Mouse (Mus musculus) adrenal gland, adult 18-20 months (tissue): ENCODE measurements at regions not wholly inside any gene's neighbourhood (a gene's known extent, or its start where the extent isn't known, plus 50 kb on each side); places are given as distances from the start of the nearest gene placed in this dataset.
A peak's percentile ranks its signal among the peaks of the same experiment; 100 is the strongest.
"Not testable (repeated sequence)": the region's sequence is repeated elsewhere in the genome, so short reads cannot be mapped to it uniquely, and the experiment has no call there.

ENCODE experiments used
- DNase-seq, 2 experiments: peaks; one replicate each; pipeline ENCODE4 v3.0.0; 2021 to 2022; ENCODE audit warnings: low spot score in 2 of 2

DNA sequence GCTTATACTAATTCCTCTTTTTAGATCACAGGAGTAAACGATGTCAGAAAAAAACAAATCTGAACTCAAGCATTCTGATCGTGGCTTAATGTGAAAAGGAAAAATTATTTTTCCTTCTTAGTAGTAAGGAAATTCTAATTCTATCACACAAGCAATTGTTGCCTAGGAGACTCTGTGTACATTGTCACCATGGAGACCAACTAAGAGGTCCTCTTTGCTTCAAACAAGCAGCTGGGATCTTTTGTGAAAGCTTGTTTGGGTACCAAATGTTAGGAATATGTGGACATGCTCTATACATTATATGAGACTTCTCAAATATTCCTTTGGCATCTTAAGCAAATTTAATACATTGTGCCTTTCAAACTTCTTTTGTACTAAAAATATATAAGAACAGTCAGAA is 345.9 kb upstream of the Atp10a start:
- no peak for DNase-seq

DNA sequence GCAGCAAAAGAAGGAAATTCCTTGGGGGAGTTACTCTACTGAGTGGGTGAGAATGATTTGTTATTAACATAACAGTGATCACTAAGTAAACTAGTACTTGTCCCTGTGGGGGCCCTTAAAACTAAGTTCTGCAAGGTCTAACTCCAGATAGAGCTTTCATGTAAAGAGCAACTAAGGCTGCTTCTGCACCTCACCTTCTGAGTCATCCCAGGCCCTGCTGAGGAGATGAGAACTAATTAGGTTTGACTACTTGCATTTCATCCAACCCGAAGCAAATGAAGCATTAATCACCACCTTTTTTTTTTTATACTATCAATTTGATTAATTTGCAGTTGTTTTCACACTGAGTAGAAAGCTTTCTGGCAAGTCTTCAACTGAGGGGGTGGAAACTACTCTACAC is 333.6 kb upstream of the Atp10a start:
- no peak for DNase-seq

DNA sequence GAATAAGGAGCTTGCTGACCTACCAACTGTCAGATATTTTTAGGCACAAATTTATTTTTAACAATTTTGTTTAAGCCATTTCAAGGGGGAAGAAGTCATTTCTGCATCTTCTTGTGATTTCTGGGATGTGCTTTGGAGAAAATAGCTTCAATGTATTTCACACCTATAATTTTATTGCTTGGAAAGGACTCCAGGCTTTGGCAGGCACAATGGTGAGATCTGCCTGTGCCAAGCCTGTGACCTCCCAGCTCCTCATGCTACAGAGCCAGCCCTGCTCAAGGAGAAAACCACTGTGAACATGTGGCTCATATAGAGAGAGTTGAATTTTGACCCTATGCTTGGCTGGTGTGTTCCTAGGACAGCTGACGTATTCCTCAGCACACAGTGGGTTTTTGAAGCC is 288.6 kb upstream of the Atp10a start:
- no peak for DNase-seq

DNA sequence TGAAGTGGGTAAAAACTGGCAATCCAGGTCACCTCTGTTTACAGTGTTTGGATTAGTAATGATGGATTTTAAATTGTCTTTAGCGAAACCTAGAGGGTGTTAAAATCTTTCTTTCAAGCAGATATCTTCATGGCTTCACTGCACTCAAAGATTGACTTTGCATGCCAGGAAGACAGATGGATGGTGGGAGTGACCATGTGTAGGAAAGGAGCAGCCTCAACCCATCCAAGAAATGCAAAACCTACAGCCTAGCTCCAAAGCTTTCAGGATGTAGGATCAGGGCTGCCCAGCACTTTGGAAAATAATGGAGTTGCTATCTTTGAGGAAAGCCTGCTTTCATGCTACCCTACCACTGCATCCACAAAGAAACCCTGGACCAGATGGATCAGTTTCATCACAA is 272.6 kb upstream of the Atp10a start:
- DNase-seq: no peak

DNA sequence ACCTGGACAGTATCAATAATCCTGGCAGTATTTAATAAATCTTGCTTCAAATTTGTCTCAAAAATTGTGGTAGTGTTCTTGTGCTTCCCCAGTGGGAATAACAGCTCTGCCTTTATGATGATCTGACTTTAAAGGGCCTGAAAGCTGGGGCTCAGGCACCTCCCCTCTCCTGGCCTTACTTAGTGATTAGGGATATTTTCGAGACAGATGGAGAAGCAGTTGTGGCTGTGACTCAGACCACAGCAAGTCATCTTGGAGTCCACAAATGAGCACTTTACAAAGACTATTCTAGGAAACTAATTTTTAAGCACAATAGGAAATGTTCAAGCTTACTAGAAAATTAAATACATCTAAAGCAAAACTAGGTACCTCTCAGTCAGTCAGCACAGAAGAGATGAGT is 267.6 kb upstream of the Atp10a start:
- no peak for DNase-seq

DNA sequence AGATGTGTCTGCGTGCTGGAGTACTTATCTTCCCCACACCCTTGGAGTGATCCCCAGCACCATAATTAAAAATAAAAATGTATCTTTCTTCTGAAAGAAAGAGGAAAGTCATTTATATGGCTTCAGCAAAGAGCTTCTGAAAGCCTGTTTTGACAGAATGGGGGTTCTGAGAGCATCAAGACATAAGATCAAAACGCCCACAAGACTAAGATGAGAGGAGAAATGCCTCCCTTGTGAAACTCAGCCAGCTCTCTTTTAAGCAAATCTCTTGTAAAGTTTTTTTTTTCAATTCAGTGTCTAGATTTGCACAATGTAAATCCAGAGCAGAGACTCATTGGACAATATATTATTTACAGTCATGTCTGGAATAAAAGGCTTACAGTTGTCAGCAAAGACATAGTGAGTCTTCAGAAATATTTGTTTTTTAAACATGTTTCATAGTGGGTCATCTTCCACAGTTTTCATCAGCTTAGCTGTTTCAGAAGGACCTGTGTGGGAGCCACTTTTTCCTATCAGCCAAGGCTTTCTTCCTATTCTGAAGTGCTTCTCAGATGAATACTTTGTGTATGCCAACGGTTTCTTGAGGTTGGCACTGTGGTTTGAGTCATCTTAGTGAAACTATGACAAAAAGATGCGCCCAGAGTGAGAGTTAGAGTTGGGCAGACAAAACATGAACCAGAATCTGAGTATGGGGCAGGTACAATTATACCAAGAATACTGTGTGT is 263.4 kb upstream of the Atp10a start:
- DNase-seq: no peak

DNA sequence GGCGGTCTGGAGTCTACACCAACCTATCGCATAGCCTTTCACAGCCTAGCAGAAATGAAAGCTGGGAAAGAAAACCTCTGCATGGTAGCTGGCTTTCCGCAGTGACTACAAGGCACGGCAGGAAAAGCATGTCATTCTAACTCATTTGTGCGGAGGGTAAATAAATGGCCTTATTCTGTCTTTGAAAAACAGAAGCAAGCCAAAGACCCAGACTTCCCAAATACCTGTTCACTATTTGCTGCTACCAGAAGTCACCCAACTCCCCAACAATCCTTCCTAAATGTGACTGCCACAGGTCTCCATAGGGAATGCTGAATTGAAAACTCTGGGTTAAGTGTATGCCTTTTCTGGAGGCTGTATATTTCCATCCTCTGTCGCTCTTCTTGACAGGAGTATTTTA is 258.0 kb upstream of the Atp10a start:
- no peak for DNase-seq

DNA sequence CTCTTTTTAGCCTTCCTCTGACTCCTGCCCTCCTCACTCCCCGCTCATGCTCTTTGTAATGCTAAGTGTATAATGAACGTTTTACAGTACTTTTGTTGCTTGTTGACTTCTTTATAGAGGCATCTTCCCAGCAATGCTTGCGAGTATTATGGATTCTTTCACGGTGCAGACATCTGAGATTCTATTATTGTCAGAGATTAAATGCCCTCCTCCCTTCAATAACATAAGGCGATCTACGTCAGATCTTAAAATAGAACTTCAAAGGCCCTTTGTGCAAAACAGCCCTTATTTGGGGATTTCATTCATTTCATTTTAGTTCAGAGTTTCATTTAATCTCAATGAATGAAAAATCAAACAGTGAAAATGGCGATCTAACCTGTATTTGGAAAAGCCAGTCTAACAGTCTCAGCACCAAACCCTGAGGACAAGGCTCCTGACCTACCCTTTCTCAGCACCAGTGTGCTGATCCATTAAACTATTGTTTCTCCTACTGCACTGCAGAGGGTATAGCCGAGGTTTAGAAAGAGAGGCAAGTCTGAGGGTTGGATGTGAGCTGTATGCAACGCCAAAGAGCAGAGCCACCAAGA is 257.3 kb upstream of the Atp10a start:
- DNase-seq: no peak

DNA sequence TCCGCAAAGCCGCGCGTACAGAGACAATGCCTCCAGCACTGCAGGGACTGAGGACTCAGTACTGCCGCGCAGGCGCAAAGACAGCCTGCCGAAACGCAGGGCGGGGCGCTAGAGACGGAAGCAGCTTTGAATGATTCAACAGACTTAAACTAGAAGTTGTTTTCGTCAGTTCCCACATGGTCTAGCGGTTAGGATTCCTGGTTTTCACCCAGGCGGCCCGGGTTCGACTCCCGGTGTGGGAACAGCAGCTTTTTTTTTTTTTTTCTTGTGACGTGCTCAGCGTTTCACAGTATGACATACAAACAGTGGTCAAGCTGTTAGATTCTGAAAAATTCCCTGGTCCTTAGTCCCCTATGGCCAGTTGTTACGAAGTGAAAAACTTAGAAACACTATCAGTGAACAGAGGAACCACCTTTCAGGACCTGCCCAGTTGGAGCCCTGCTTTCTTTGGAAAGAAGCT is 256.8 kb upstream of the Atp10a start:
- DNase-seq: peak; percentile 88 to 99

DNA sequence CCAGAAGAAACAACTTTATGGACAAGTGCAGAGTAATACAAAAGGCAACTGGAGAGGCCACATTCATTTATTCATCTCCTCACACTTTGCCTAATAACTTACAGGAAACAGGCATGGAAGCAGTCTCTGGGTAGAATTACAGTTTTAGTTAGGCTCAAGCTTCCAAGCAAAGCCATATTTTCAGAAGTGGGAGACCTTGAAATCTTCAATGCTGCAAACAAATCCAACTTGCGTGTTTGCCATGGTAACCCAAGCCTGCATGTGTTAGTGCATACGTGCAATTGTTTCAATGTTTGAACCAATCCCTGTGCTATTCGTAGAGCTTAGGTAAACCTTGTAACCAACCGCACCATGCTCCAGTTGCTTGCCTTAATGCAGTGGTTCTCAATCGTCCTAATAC is 256.3 kb upstream of the Atp10a start:
- no peak for DNase-seq

DNA sequence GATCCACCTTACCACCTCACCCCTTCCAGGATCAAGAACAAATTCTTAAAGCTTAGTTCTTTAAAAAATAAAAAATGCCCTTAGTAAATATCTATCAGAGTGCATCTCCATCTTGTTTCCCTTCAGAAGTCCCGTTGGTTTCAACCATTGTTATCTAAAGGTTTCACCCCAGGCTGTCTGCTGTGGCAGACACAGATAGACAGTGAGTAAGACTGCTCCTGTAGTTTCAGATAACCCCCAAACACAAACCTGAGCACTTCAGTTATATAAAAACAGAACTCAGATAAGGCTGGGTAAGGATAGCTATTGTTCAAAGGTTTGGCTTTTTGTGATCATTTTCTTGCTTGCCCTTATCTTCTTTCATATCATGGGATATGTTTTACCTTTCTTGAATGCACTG is 255.4 kb upstream of the Atp10a start:
- no peak for DNase-seq

DNA sequence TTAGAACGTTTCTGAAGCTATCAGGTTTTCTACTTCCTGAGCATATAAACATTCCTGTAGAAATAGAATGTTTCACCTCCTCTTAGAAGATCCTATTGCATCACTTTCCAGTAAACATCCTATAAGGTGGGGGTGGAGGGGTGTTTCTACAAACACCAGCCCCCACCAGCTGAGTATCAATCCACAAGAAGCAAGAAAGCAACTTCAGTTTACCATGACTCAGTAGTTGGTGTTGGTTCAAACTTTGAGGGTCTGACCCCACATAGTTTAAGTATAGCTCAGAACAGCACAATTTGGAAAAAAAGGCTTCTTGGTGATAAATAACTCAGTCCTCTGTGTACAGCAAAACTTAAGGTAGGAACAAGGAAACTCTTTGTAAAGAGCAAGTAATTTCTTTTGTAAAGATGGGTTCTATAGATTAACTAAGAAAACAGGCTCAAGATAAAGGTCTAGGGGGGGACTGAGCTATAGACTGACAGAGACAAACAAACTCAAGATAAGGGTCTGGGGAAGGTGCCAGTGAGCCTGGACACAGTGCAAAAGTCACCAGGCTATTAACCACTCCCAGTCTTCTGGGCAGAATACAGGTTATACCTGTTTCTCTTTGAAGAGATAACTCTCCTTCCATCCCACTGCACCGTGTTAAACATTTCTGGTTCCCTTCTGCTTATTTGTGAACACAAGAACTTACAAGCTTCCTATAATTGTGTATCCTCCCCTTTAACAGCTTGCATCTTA is 218.9 kb upstream of the Atp10a start:
- no peak for DNase-seq

DNA sequence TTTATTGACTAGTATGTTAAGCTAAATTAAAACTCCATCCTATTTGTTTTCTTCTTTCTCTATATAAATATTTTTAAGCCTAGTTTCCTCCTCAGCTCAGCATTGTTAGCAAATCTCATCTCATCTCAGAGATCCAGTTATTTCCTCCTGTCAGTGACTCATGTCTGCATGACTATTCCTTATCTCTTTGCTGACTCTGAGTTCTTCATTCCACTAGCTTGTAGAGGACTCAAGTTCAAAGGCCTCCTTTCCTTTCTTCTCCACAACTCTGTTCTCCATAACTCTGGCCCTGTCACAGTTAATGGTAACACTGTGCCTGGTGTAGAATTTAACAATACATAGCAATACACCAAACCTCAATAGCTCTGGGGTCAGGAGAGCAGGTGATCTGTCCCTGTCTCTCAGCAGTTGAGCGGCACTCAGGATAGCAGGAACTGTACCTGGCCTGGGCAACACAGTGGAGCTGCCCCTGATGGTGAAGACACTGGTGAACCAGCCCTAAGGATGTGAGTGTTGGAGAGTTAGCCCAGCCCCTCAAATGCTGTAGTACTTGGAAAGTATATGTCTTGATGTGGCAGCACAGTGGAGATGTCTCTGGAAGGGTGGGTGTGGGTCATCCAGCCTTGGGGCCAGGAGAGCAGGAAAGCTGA is 213.3 kb upstream of the Atp10a start:
- DNase-seq: no peak

DNA sequence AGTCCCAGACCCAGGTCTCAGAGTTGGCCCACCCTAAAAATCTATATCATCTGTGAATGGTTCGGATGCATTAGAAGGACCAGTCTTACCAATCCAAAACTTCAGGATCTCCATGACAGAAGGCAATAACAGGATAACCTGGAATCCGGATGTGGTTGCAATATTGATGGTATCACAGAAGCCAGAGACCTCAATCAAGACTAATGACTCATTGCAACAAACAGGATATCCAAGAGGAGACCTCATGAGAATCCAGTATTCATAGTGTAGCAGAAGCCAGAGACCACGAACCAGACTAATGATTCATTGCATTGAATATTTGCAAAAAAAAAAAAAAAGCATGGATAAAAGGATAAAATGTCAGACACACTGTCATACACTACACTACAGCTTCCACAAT is 212.7 kb upstream of the Atp10a start:
- DNase-seq: no peak

DNA sequence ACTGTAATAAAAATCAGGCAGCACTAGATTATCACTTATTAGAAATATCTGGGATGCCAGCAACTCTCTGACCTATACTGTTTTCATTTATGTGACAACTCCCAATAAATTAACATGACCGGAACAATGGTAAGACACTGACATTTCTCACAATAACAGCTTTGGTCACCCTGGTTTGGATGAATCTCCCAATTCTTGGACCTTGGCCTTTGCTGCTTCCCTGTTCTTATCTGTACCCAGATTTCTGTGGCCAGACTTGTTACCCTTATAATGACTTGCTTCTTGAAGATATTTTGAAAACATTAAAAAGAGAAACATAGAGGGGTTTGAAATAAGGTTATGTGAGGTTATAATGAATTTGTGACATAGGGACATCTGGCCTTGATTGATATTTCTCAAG is 210.2 kb upstream of the Atp10a start:
- DNase-seq: no peak

DNA sequence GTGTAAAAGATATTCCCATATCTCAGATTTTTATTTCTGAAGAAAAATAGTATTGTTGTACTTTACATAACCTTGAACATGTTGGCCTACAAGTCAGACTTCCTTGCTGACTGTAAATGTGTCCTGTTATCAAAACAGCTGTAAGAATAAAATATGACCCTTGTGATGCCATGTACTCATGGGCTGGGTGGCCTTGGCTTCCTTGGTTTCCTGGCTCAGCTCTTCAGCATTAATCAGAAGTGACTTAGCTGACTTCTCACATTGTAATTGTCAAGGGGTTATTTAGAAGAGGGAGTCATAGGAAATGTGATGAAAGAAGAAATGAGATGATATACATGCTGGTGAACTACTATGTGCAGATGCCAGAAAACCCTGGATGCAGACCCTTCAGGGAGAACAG is 209.7 kb upstream of the Atp10a start:
- DNase-seq: no peak

DNA sequence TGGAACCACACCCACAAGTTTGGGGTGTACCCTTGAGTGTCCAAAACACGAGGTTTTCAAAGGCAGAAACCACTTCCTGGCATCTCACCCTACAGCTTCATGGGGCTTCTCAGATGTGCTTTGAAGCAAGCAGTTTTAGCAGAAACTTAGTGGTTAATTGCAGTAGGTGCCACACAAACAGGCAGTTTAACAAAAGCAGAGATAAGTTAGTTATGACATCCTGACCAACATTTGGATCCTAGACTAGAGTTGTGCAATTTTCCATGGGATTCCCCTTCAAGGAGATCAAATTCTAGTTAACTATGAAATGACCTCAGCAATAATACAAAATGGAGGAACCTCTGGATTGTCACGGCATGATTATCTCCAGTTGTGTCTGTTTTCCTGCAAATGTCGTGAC is 207.2 kb upstream of the Atp10a start:
- DNase-seq: no peak

DNA sequence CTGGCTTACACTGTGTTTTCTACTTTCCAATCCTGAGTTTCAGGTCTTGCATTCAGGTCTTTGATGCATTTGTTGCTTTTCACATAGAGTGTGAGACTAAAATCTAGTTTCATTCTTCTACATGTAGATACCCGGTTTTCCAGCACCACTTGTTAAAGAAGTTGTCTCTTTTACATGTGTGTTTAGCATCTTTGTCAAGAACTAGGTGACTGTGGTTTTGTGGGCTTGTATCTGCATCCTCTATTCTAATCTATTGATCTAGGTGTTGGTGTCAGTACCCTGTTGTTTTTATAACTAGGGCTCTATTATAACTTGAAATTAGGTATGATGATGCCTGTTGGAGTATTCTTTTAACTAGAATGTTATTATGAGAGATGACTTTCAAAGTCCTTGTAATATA is 204.0 kb upstream of the Atp10a start:
- no peak for DNase-seq

DNA sequence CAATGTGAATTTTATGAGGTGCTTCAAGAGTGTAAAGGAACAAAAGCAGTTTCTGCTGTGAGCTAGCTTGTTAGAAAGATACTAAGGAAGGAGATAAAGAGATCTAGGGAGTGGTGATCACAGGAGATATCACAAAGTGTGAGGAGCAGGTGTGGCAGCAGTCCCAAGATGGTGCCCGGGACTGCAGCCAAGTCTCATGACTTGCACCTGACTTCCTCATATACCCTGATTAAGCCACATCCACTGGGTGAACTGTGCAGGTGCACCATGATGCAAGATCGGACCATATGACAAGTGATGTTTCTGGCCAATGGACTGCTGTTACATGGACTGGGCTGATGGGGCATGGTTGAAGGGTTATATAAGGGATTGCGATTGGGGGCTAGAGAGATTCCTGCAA is 197.8 kb upstream of the Atp10a start:
- DNase-seq: not testable (repeated sequence)

DNA sequence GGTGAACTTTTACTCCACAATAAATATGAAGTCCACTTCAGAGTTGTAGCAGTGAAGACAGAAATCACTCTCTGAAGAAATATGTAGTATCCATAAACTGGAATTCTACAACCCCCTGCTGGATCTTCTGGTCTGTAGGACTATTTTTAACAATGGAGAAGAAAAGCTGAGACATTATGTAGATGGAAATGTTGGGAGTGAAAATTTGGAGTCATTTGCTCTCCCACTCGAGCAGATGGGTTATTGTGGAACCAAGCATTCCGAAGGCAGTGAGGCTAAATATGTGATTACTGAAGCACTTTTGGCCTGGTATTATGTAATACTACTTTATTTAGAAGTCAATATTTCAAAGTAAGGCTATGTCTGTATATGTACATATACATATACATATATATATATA is 195.0 kb upstream of the Atp10a start:
- no peak for DNase-seq

DNA sequence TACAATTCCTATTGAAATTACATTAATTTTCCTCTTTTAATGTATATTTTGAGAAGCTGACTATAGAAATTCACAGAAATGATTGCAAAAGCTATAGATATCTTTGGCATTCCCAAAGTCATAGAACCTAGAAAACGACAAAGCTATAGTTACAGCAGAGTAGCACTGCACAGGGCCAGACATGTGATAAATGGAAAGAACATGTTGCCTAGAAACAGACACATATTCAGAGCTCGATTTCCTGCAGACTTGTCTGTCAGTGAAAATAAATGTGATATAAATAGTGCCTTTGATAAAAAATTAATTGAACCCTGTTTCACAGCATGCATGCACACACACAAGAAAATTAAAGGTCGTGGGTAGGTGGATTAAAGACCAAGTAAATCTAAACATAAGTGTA is 182.8 kb upstream of the Atp10a start:
- DNase-seq: no peak

DNA sequence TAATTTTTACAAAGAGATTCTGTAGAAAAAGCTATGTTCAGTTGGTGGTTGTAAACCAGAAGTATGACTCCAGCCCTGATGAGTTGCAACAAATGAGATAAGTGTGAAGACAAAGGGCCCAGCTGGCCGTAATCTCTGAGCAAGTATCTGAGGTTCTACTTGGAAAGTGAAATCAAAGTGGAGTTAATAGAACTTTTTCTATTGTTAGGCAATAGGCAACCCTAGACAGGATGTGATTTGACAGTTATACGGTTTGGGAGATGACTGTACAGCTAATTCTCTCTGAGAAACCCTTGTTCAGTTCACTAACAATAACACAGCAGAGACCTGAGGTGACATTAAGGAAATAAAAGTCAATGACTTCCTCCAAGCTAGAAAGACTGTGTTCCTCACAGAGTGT is 180.8 kb upstream of the Atp10a start:
- DNase-seq: no peak
